Mouse (Mus musculus): ENCODE data around the gene Sptbn4.

DNA sequence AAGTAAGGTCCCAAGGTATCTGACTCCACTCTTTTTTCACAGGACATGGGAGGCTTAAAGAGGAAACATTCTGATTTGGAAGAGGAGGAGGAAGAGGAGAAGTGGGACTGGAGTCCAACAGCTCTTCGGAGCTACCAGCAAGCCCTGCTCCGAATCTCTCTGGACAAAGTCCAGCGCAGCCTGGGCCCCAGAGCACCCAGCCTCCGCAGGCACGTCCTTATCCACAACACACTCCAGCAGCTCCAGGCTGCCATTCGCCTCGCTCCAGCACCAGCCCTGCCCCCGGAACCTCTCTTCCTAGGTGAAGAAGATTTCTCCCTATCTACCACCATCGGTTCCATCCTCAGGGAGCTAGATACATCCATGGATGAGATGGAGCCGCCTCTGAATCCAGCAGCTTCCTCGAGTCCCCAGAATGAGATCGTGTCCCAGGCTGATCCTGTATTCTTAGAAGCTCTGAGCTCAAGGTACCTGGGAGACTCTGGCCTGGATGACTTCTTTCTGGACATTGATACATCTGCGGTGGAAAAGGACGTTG, 28.7 kb upstream of the Sptbn4 start:
- TF ChIP-seq CTCF (IDR thresholded peaks at IDR 0.05; ENCODE audit: borderline replicate concordance, extremely low read depth, insufficient read depth, insufficient read length), result no peak
- no peak for TF ChIP-seq POLR2A (IDR thresholded peaks at IDR 0.05; ENCODE audit: borderline replicate concordance, extremely low read depth, insufficient read depth, insufficient read length, poor library complexity, severe bottlenecking)

All from brain, embryonic 14.5 days (tissue).